Mouse (Mus musculus) adrenal gland, adult 8-10 months (tissue): ENCODE results near the gene Iars. TPM values are rescaled to one million over a fixed set of nuclear protein-coding genes. Genes with fewer than 3 reads are reported as not detected.

ENCODE experiments used
- DNase-seq: peaks from one replicate; pipeline ENCODE4 v3.0.0; 2022
- total RNA-seq, 4 experiments: library from RNA; stranded (reverse); gene quantifications; 2 replicates each; pipeline ENCODE4 v1.2.4; 2022

The Iars gene
- total RNA-seq, result 10 to 100 TPM; 57.4 to 85.3 (median 75.1) TPM

DNA sequence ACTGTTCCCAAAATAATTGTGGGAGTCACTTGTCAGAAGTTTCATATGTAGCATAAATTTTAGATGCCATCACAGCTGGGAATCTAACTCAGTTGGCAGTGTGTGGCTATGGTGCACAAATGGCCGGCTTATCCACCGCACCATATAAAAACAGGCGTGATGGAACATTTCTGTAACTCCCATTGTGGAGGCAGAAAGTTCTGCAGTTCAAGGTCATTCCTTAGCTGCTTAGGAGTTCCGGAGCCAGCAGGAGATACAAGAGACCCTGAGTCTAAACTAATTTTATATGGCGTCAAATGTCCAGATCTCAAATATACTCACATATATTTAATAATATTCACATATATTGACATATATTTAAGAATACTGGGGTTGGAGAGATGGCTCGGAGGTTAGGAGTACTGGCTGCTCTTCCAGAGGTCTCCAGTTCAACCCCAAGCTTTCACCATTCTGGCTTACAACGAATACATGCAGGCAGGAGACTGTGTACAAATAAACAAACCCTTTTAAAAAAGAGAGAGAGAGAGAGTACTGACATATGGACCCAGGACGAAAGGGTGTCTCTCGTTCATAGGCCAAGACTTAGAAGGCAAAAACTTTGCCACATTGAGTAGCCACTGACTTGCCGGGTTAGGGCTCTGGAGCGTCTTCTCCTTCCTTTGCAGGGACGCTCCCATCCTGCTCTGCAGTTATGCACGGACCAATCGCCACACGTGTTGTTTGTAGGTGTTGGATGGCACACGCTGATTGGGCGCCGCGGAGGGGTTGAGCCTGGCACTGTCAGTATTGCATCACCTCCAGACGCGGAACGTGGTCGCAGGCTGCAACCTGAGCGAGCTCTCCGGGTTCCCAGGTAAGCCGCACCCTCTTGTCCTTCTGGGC, at the start of gene Iars:
Gene Iars, plus strand, starts transcription at position 750 of the 882 bp plus-strand sequence.
- DNase-seq, result peak; percentile 98

DNA sequence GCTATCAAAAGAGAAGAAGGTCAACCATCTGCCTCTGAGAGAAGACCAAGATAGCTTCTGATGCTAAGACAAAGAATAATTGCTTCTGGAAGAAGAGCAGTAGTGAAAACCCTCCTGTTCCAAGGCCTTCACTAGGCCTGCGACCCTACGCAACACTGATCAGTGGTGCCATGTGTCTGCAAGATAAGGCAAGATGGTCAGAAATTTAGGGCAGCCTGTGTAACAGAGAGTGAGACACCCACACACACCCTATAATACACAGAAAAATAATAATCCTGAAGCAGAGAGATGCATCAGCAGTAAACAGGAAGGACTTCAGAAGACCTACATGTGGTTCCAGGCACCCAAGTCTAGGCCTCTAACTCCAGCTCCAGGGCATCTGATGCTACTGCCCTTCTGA, 41.9 kb upstream of the Iars start:
- DNase-seq, result no peak

DNA sequence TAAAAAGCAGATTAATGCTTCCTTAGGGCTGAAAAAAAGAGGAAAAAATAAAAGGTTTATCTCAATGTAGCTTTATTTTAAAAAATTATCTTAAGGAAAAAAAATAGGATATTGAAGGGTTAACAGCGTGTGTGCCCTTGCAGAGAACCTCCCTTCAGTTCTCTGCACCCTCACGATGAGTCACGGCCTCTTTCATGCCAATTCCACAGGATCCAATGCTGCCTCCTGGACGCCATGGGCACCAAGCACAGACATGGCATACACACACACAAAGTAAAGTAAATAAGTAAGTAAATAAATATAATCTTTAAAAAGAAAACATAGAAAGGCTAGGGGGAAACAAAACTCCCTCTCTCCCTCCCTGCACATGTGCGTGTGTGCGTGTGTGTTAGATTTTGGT, 39.2 kb upstream of the Iars start:
- peak; percentile 31 for DNase-seq

DNA sequence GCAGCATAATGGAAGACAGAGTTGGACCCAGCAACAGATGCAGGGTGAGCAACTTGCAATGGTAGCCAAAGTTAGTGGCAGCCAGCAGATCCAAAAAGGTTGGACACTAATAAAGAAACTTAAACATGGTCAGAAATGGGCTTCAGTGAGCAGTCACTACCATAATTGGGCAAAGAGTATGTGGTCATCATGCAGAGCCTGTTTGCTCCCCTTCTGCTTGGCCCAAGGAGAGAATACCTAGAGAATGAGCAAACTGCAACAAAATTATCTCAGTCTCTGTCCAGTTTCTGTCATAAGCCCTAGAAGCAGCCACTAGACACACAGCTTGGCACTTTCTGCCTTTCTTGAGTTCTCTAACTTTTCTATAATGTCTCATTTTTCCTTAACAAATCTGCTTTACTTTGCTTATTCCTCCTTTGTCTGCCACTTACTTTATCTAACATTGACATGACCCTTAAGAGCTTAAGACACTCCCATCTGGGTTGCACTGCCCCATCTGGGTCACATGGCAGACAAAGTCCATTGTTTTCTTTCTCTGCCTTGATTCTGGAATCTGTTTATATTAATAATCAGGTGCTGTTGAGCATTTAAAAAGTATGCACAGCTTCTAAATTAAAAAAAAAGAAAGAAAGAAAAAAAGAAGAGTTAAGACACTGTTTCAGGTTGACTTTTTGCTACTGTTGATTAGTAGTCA, 38.1 kb upstream of the Iars start:
- DNase-seq, result no peak

DNA sequence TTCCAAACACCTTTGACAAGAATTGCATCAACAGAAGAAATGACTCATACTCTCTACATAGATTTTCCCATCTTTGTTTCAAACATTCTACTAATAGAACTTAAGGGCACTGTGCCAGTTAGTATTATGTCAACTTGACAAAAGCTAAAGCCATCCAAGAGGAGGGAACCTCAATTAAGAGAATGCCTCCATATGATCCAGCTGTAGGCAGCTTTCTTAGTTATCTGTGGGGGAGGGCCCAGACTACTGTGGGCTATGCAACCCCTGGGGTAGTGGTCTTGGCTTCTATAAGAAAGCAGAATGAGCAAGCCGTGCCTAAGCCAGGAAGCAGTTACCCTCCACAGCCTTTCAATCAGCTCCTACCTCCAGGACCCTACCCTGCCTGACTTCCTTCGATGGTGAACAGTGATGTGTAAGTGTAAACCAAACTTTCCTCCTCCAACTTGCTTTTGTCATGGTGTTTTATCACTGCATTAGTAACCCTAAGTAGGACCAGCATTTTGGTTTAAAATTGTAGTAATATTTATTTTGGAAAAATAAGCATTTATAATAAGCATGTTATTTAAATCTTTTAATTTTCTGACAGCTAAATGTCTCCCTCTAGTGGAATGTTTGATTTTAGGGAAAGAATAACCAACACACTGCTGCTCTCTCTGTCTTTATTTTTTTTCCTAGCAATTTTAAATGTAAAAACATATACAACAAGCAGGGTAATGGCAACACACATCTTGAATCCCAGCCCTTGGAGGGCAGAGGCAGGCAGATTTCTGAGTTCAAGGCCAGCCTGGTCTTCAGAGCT, 37.0 kb upstream of the Iars start:
- no peak for DNase-seq

DNA sequence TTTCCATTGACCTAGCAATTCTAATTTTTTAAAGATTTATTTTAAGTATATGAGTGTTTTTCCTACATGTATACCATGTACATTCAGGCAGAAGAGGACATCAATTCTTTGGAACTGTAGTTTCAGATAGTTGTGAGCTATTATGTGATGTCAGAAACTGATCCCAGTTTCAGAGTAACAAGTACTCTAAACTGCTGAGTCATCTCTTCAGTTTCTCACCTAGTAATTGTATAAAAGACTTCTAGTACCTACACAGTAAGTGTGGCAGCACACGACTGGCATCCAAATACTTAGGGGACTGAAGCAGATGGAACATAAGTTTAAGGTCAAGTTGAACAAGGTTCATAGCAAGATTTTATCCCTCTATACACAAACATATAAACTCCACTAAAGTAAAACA, 35.9 kb upstream of the Iars start:
- DNase-seq, result no peak

DNA sequence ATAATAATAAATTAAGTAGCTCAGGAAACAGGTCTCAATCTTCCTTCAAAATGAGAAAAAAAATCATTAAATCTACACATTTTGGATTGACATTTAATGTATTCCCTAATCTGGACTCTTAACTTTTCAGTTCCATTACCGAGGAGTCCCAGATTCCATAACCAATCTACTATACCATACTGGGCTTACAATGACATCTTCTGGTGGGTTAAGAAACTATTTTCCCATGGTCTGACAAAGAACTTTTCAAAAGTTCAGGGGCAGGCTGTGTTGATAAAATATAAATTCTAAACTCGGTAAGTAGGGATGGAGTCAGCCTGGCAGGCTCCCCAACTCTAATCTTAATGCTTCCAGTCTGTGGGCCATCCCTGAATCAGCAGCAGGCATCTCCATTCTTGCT, 30.8 kb upstream of the Iars start:
- no peak for DNase-seq

DNA sequence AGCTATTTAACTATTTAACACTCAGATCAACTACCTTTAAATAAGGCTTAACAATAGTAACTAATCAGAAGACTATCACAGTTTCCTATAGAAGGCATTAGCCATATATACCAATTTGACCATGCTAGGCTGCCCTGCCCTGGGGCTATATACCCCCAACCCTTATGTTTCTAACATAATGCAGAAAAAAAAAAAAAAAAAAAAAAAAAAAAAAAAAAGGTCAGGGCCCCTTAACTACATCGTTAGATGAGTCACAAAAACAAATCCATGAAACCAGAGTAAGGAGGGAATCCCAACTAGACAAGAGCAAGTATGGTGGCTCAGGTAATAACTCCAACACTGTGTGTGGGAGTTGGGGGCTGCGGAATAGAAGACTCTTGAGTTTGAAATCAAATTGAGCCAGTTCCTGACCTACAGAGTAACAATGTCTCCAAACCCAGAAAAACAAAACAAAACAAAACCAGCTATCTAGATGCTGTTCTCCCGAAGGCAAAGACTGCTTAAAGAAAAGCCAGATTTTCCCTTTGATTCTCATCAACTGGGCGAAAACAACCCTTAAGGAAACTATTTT, 30.0 kb upstream of the Iars start:
- DNase-seq, result no peak

DNA sequence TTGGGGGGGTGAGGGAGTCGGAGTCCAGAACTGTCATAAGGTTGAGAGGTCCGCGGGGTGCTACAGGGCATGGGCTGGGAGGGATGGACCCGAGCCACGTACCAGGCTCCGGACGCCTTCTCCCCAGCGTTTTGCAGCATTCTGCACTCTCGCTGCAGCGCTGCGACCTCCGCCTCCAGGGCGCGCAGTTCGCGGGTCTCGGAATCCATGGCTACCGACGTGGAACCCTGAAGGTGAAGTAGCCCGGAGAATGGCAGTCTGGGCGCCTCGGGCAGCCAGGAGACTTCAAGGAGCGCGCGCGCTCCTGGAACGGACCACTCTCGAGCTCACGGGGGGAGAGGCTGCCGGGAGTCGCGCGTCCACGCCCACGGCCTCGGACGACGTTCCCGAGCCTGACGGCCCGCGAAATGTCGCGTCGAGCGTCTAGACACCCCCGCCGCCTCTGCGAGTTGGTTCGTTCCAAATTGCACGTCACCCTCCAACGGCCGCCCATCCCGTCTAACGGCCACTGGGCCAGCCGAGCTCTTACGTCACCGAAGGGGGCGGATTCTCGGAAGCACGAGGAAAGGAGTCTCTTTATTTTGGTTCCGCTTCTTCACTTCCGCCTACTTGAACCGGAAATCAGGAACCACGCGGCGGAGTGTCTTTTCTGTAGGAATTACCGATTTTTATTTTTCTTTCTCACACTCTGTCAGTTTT, 29.3 kb upstream of the Iars start, which contains the start of the genes Cenpp and Nol8:
Gene Cenpp, minus strand, starts transcription at position 305 of the 699 bp plus-strand sequence.
Gene Nol8, plus strand, starts transcription at position 598 of the 699 bp plus-strand sequence.
- DNase-seq, result peak; percentile 98

DNA sequence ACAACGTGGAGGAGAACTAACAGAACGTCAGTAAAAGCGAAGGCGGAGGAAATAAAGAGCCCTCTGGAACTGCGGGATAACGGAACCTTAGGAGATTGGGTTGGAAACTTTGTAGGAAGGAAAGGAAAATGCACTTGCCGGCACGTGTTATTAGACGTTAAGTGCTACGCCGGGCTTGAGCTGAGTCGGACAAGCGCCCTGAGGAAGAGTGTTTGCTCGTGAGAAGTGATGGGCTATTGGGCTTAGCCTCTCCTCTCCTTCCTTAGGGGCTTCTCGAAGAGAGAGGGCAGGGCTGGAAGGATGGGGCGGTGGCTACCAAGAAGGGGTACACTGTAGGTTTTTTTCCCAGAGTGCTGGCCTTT, 28.7 kb upstream of the Iars start:
- DNase-seq, result no peak

DNA sequence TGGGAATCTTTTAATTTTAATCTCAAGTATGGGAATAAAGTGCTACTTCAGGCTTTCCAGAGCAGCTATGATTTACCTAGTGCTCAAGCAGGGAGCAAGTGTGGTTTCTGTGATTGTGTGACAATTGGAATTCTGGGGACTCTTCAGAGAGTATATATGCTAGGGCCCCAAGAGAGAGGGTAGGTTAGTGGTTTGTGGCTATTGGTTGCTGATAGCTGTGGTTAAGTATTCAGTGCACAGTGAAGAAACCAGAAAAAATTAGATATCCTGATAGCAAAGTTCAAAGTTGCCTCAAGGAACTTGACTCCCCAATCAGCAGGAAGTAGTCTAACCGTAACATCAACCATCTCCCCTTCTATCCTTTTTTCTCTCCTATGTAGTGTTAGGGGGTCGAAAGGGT, 4.1 kb upstream of the Iars start:
- DNase-seq, result no peak

DNA sequence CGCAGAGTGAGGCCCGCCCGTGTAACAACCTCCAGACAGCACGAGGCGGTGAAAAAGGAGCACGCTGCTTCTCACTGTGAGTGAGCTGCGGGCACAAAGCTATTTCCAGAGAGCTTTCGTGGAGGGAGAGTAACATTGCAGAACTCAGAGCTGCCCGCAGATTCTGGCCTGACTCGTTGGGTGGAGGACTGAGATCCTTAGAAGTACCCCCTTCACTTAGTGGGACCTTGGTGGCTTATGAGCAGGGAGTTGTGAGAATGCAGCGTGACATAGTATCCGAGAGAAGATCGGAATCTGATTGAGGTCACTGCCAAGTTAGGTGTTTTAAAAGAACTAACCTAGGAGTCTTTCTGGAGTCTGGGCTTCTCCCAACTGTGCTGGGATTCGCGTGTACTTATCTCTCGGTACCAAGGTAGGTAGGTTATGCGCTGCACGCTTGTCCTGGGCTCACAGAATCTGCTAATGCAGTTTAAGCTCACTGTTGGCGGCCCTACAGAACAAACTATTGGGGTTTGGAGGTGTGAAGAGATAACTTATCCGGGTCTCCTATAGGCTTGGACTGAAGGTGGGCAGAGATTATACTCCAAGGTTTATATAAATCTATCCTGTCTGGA, 440 bp downstream of the Iars start:
- DNase-seq, result no peak

DNA sequence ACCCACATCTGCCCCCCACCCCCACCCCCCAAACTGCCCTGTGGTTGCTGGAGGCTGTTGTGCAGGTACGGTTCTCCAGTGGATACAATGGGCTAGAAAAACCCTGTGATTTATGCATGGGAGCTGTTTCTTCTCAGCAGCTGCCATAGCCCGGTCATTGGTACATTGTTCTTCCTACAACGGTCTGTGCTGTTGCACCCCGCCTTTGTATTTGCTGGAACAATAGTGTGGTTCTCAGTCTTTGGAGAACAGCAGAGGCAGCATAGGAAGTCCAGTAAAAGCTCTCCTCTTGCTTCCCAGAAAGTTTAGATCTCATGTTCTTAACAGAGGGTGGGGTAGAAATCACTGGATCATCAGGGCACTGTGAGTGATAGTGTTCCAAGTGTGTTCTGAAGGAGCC, 2.4 kb downstream of the Iars start:
- DNase-seq, result no peak

DNA sequence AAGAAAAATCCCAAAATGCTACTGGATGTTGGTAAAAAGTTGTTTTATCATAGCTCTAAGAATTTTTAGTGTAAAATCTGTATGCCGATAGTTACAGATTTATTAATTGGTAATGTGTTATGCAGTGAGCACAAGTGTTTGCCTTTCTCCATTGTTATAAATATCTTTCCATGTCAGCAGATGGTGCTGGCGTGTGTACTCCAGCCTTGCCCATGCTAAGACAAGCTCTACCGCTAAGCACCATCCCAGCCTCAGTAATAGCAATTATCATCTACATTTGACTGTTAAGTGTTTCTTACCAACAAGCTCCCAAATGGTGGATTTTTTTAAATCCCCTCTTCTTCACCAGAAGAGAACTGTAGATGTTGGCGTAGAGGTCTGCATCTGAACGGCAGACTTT, 9.2 kb downstream of the Iars start:
- DNase-seq, result no peak

DNA sequence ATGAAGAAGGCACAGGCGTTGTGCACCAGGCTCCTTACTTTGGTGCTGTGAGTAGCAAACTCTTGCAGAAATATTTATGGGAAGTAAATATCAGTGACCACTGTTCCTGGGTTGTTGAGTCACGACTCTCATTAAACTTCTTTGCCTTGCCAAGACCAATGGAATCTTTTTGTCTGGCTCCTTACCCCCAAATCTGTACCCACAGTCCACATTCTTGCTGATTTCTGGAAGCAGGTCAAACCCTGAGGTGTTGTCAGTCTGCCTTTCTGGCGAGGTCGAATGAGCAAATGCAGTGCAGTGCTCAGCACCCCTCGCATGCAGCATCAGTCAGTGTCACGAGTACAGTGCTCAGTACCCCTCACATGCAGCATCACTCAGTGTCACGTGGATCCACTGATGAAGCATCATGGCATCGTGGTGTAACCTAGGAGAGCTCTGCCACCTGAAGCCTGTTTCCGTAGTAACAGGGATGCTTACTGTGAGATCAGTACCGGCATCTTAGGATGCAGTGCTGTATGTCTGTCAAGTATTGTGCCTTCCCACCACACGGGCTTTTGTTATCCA, 21.4 kb downstream of the Iars start:
- DNase-seq, result no peak

DNA sequence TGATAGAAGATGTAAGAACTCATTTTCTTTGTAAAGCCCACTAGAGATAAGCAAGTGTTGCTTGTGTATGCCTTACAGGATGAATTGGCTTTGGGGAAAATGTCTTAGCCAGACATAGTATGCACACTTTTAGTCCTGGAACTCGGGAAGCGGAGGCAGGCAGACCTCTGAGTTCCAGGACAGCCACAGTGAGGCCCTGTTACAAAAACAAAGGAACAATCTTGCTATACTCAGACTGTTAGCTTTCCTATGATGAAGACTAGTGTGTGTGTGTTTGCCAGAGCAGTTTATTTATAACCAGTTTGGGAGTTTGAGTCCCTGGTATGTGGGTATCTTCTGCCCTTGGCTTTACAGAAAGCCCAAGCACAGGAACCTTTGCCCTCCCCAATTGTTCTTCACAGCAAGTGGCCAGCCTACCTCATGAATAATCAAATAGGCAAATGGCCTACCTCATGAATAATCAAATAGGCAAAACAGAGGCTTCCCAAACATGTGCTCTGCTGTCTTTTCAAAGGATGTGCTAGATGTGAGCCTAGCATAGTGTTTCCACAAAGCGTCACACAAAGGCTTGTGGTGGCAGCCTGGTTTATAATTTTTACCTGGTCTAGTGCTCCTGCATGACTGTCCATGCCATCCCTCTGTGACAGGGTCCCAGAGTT, 24.3 kb downstream of the Iars start:
- no peak for DNase-seq

DNA sequence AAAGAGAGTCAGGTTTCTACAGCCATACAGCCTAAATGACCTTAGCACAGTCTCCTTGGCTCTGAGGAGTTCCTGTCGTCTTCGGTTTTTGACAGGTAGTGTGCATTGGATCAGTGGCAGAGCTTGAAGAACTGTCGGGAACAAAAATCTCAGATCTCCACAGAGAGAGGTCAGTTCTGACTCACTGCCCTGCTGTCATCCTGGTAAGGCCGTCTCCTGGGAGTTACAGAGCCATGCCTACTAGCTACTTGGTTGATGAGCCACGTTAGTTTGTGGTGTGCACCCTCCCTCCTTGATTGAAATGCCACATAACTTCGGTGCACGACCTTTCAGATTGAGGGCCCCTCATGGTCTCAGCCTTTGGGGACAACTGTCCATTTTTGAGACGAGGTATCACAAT, 26.4 kb downstream of the Iars start:
- DNase-seq, result peak; percentile 35

DNA sequence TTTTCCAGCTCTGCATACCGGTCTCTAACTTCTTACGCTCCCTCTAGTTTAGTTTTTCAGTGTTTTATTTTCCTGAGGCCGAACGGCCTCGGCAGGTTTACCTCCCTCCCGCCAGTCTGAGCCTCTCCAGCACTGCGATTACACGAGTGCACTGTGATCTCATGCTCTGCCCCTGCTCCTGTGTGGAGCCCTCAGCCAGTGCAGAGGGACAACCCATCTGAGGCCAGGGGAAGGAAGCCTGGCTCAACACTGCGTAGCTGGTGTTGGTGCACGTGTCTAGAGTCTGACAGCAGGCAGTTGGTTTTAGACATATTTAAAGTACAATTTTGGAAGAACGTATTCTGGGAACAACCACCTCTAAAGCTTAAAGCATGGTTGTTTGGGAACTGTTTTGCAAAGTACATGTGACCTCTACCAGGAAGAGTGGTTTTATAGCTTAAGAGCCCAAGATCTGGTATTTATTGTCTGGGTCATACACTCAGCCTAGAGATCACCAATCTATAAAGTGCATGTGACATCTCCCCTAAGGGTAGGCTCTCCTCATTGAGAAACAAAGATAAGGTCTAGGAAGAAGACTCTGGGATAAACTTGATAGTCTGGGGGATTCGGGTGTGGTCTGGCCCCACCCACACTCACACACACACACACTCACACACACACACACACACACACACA, 30.3 kb downstream of the Iars start:
- no peak for DNase-seq

DNA sequence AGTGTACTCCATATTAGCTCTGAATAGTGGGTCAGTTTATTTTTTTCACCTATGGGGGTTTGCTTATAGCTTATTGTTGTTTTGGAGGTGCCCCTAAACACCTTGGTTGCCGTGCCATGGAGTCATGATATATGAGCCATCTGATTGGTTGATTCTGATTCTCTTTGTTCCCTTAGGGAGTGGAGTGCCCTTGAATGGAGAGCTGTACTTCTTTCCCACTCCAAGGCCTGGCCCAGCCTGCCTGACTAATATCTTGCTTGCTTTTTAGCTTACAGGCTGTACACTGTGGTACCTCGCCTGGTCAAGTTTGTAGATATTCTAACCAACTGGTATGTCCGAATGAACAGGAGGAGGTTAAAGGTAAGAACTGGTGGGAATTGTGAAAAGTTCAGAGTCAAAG, 37.4 kb downstream of the Iars start:
- DNase-seq, result no peak

DNA sequence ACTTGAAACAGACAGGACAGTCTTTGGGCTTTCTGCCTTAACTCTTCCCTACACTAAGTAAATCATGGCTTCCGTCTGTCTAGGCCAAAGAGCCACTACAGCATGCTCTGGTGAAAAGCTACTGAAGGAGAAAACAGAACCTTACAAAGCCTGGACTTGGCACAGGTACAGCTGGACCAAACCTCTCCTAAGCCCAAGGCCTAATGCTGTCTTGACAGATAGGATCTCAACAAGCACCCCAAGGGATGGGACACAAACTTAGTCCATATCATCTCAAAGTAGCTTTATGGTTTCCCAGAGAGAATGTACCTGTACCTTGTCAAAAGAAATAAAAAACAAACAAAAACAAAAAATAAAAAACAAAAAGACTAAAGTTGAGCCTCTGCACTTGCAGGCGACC, 54.5 kb downstream of the Iars start:
- DNase-seq, result no peak
